Mouse (Mus musculus) neural tube, embryonic 15.5 days (tissue): ENCODE data around the gene Btbd8. TPM values are rescaled to one million over a fixed set of nuclear protein-coding genes. Genes with fewer than 3 reads are reported as not detected.
A peak's percentile ranks its signal among the peaks of the same experiment; 100 is the strongest.

Experiments
- ATAC-seq: fragments of 200-750 bp; cut with Nextera tagmentation; 2 replicates; pipeline ENCODE4 v1.8.0; 2017; ENCODE audit warnings: mild to moderate bottlenecking, moderate TSS enrichment, moderate library complexity; ENCODE audit not compliant: low FRiP score
- H3K27ac ChIP-seq: fragments of 300-500 bp; sonication (generic); replicated peaks from 2 replicates; pipeline ENCODE4 v1.5.1; 2015; ENCODE audit warnings: mild to moderate bottlenecking, inconsistent platforms
- H3K27me3 ChIP-seq: fragments of 300-500 bp; sonication (generic); replicated peaks from 2 replicates; pipeline ENCODE4 v1.6.1; 2015; ENCODE audit warnings: inconsistent platforms
- H3K36me3 ChIP-seq: fragments of 300-500 bp; sonication (generic); 2 replicates; pipeline ENCODE4 v1.6.1; 2015; ENCODE audit warnings: inconsistent platforms
- H3K4me1 ChIP-seq: fragments of 300-500 bp; sonication (generic); 2 replicates; pipeline ENCODE4 v1.6.1; 2015; ENCODE audit warnings: inconsistent platforms
- H3K4me2 ChIP-seq: fragments of 300-500 bp; sonication (generic); 2 replicates; pipeline ENCODE4 v1.6.1; 2015; ENCODE audit warnings: inconsistent platforms, mild to moderate bottlenecking, moderate library complexity
- H3K4me3 ChIP-seq: fragments of 300-500 bp; sonication (generic); replicated peaks from 2 replicates; pipeline ENCODE4 v1.5.1; 2015; ENCODE audit warnings: mild to moderate bottlenecking, inconsistent platforms
- H3K9ac ChIP-seq: fragments of 300-500 bp; sonication (generic); replicated peaks from 2 replicates; pipeline ENCODE4 v1.6.1; 2015; ENCODE audit warnings: mild to moderate bottlenecking, inconsistent platforms
- H3K9me3 ChIP-seq: fragments of 300-500 bp; sonication (generic); replicated peaks from 2 replicates; pipeline ENCODE4 v1.6.1; 2016; ENCODE audit warnings: inconsistent platforms
- WGBS: fragments of 180-500 bp; shearing (Covaris S2); methylation state at CpG from one replicate; pipeline ENCODE4 v1.1.7; 2015; ENCODE audit warnings: mixed read lengths; 5-methylcytosine and 5-hydroxymethylcytosine counted together
- polyA plus RNA-seq: library from polyadenylated mRNA; unstranded; fragments of >200 nt; fragmentation: Nextera tagmentation; extraction: Ambion mirVana; gene quantifications from 2 replicates; pipeline ENCODE4 v1.2.1, GENCODE M21; 2015

Gene Btbd8
- polyA plus RNA-seq, 1 experiment from 2014 or later: 19.5 TPM

DNA sequence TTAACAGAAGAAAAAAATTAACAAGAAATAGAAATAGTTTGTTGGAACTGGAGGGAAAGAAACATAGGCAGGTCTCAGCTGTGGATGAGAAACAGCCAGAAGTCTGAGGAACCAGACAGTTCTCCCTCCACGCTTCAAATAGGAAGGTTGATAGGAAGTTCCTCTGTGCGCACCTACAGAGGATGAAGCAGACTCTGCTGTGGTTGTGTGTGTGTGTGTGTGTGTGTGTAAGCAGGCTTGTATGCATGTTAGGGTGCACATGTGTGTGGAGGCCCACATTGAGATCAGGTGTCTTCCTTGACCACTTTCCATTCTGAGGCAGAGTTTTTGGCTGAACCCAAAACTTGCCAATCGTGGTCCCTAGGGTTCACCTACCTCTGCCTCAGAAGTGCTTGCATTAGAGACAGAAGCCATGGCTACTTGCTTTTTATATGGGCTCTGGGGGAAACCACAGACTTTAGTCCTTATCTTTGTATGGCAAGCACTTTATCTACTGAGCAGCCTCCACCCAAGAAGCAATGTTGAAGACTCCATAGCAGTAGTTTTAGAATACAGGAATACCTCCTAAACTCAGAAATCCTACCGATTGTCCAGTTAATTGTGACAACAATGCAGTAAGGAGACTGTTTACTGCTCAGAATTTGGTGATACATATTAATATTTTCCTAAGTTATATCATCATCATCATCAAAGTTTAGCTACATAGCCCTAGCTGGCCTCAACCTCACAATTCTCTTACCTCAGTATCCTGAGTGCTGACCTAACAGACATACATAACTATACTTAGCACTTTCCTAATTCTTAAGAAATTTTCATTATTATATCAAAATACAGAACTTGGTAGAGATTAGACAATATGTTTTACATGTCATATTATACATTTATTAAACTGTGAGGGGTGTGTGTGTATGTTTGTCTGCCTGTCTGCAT is 24.6 kb downstream of the Btbd8 start:
- no peak overlapping the region for H3K9ac ChIP-seq
- ATAC-seq: no peak
- H3K4me2 ChIP-seq: no peak overlapping the region
- 92% methylated on average over 4 of the region's 4 CpGs for whole genome bisulfite sequencing
- no peaks in the 10 kb centered on the region for H3K4me1 ChIP-seq
- H3K27me3 ChIP-seq: no peaks in the 10 kb centered on the region
- no peaks in the 10 kb centered on the region for H3K36me3 ChIP-seq
- no peak overlapping the region for H3K4me3 ChIP-seq
- no peak overlapping the region for H3K27ac ChIP-seq
- no peaks in the 10 kb centered on the region for H3K9me3 ChIP-seq

DNA sequence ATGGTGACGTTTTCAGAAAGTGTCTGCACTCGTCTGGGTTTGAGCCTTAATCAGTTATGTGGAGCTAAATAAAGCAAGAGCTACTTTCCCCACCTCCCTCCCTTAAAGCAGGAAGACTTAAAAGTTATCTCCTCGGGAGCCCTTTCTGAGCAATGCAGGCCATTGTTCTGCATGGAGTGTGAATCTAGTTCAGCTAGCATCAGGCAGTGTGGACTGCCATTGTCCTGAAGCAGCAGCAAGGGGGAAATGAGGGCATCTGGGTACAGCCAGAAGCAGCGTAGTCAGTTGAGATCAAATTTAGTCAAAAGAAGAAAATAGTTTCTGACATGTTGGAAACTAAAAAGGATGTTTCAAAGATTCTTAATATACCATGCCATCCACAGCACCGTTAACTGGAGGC is 28.7 kb downstream of the Btbd8 start:
- Histone ChIP-seq H3K4me1 (no peaks in the 10 kb centered on the region), H3K36me3 (peaks cover 6% of the 10 kb centered on the region; the same call in 1 of the 2 replicates), H3K4me3 (no peak overlapping the region), H3K27ac (no peak overlapping the region), H3K4me2 (no peak overlapping the region), H3K27me3 (no peaks in the 10 kb centered on the region), H3K9me3 (no peaks in the 10 kb centered on the region), H3K9ac (no peak overlapping the region)
- WGBS: 31% methylated on average over 5 of the region's 5 CpGs
- no peak for ATAC-seq

DNA sequence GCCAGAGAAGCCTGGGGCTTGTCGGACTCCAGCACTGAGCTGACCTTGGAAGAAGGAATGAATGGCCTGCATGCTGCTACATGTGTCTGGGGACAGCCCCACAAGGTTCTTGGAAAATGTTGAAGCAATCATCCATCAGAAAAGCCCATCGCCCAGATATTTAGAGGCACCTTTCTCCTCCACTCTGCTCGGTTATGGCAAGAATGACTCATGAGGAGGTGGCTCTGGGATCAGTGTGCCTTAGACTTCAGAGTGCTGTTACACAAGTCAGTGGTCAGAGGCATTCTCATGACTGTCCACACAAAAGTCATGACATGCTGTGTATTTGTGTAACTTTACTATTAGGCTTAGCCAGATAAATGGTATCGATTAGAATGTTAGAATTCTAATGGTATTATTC is 29.3 kb downstream of the Btbd8 start:
- H3K4me1 ChIP-seq: no peaks in the 10 kb centered on the region
- no peaks in the 10 kb centered on the region for H3K9me3 ChIP-seq
- WGBS: 85% methylated on average over 4 of the region's 4 CpGs
- no peak overlapping the region for H3K9ac ChIP-seq
- peaks cover 6% of the 10 kb centered on the region; the same call in 1 of the 2 replicates for H3K36me3 ChIP-seq
- H3K27ac ChIP-seq: no peak overlapping the region
- no peak for ATAC-seq
- H3K4me2 ChIP-seq: no peak overlapping the region
- no peaks in the 10 kb centered on the region for H3K27me3 ChIP-seq
- H3K4me3 ChIP-seq: no peak overlapping the region

GRCm38 (mm10) chr5:107470600-107471329 is 33.0 kb downstream of the Btbd8 start:
- no peak for ATAC-seq
- Histone ChIP-seq H3K4me1 (no peaks in the 10 kb centered on the region), H3K9me3 (no peaks in the 10 kb centered on the region), H3K27me3 (no peaks in the 10 kb centered on the region), H3K4me3 (no peak overlapping the region), H3K9ac (no peak overlapping the region), H3K36me3 (peaks cover 14% of the 10 kb centered on the region), H3K27ac (no peak overlapping the region), H3K4me2 (no peak overlapping the region)
- 71% methylated on average over 10 of the region's 10 CpGs for WGBS

- Histone ChIP-seq H3K9me3 (no peaks in the 10 kb centered on the region), H3K36me3 (peaks cover 3% of the 10 kb centered on the region), H3K9ac (no peak overlapping the region), H3K4me1 (no peaks in the 10 kb centered on the region), H3K4me3 (no peak overlapping the region), H3K27ac (no peak overlapping the region), H3K4me2 (no peak overlapping the region), H3K27me3 (no peaks in the 10 kb centered on the region)
- 96% methylated on average over 2 of the region's 2 CpGs for WGBS
- ATAC-seq: no peak
Observed at GRCm38 (mm10) chr5:107480194-107480593, 42.4 kb downstream of the Btbd8 start.

DNA sequence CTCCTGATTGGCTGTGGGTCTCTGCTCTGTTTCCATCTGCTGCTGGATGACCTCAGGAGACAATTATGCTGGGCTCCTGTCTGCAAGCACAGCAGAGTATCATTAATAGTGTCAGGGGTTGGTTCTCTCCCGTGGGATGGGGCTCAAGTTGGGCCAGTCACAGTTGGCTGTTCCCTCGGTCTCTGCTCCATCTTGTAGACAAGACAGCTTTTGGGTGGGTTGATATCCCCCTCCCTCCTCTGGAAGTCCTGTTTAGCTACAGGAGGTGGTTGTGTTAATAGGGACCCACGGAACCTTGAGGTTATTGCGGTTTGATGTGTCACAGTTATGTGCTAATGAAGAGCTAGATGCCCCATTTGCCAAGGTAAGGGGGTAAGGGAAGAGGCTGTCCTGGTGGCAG is 51.2 kb downstream of the Btbd8 start:
- Histone ChIP-seq H3K9ac (no peak overlapping the region), H3K27ac (no peak overlapping the region), H3K9me3 (no peaks in the 10 kb centered on the region), H3K4me2 (no peak overlapping the region), H3K36me3 (no peaks in the 10 kb centered on the region), H3K4me1 (no peaks in the 10 kb centered on the region), H3K27me3 (no peaks in the 10 kb centered on the region), H3K4me3 (no peak overlapping the region)
- 84% methylated on average over 4 of the region's 4 CpGs for WGBS
- ATAC-seq: no peak

- Histone ChIP-seq H3K27ac (no peak overlapping the region), H3K4me3 (no peak overlapping the region), H3K36me3 (no peaks in the 10 kb centered on the region), H3K27me3 (no peaks in the 10 kb centered on the region), H3K9ac (no peak overlapping the region), H3K4me1 (no peaks in the 10 kb centered on the region), H3K9me3 (no peaks in the 10 kb centered on the region), H3K4me2 (no peak overlapping the region)
- ATAC-seq: no peak
- WGBS: 82% methylated on average over 9 of the region's 9 CpGs
Observed at GRCm38 (mm10) chr5:107491036-107491435, 53.2 kb downstream of the Btbd8 start.

DNA sequence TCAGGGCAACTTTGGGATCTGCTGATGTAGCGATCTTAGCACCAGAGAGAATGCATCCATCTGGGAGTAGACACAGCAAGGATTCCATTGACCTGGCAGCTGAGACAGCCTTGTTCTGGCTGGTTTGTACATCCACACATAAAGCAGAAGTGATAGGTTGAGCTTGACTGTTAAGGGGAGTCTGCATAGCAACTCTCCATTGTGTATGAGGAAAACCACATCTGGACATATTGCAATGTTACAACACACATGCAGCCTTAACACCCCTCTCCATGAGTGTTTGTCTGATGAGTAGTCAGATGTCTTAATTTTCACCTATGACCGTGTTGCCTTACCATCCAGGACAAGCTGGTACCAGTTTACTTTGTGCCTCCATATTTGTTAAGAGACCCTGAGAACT is 54.7 kb downstream of the Btbd8 start:
- no peak for ATAC-seq
- no peak overlapping the region for H3K4me3 ChIP-seq
- H3K27ac ChIP-seq: no peak overlapping the region
- no peak overlapping the region for H3K9ac ChIP-seq
- no peak overlapping the region for H3K4me2 ChIP-seq
- no peaks in the 10 kb centered on the region for H3K36me3 ChIP-seq
- no peaks in the 10 kb centered on the region for H3K4me1 ChIP-seq
- no peaks in the 10 kb centered on the region for H3K9me3 ChIP-seq
- WGBS: 92% methylated on average over 2 of the region's 2 CpGs
- no peaks in the 10 kb centered on the region for H3K27me3 ChIP-seq

DNA sequence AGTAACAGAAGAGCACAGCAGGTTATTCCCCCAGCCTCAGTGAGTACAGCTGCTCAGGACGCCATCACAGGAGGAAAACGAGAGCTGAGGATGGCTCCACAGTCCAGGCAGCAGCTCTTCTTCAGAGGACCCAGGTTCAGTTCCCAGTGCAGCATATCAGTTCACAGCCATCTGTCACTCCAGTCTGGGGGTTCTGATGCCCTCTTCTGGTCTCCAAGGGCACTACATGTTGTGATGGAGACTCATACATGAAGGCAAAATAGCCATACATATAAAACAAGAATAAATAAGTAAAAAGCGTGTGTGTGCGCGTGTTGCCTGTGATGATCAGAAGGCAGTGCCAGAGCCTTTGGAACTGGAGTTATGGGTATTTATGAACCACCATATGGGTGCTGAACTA is 57.0 kb downstream of the Btbd8 start:
- ATAC-seq: no peak
- no peak overlapping the region for H3K4me3 ChIP-seq
- no peaks in the 10 kb centered on the region for H3K27me3 ChIP-seq
- H3K9me3 ChIP-seq: no peaks in the 10 kb centered on the region
- H3K27ac ChIP-seq: no peak overlapping the region
- H3K4me2 ChIP-seq: no peak overlapping the region
- H3K36me3 ChIP-seq: no peaks in the 10 kb centered on the region
- peaks cover 9% of the 10 kb centered on the region for H3K4me1 ChIP-seq
- H3K9ac ChIP-seq: no peak overlapping the region
- WGBS: 97% methylated on average over 5 of the region's 5 CpGs

DNA sequence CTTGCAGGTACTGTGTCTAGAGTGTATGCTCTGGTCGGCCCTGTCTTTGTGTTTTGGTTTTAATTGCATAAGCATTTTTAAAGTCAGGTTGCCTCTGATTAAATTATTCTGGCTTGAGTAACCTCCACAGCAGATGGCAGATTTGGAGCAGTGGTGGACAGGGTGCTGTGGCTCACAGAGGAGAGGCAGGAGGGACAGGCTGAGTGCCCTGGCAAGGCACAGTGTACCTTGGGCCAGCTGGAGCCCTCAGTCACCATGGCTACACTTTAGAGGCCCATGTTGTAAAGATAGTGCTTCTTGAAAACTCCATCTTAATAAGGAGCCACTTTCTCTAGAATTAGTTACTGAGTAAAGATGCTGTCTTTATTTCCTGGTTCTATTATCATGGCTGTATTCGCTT is 58.2 kb downstream of the Btbd8 start:
- Histone ChIP-seq H3K36me3 (no peaks in the 10 kb centered on the region), H3K27ac (no peak overlapping the region), H3K9ac (no peak overlapping the region), H3K4me2 (no peak overlapping the region), H3K4me3 (no peak overlapping the region), H3K9me3 (no peaks in the 10 kb centered on the region), H3K27me3 (no peaks in the 10 kb centered on the region), H3K4me1 (peaks cover 9% of the 10 kb centered on the region)
- ATAC-seq: no peak
- 89% methylated on average over 2 of the region's 2 CpGs for WGBS

DNA sequence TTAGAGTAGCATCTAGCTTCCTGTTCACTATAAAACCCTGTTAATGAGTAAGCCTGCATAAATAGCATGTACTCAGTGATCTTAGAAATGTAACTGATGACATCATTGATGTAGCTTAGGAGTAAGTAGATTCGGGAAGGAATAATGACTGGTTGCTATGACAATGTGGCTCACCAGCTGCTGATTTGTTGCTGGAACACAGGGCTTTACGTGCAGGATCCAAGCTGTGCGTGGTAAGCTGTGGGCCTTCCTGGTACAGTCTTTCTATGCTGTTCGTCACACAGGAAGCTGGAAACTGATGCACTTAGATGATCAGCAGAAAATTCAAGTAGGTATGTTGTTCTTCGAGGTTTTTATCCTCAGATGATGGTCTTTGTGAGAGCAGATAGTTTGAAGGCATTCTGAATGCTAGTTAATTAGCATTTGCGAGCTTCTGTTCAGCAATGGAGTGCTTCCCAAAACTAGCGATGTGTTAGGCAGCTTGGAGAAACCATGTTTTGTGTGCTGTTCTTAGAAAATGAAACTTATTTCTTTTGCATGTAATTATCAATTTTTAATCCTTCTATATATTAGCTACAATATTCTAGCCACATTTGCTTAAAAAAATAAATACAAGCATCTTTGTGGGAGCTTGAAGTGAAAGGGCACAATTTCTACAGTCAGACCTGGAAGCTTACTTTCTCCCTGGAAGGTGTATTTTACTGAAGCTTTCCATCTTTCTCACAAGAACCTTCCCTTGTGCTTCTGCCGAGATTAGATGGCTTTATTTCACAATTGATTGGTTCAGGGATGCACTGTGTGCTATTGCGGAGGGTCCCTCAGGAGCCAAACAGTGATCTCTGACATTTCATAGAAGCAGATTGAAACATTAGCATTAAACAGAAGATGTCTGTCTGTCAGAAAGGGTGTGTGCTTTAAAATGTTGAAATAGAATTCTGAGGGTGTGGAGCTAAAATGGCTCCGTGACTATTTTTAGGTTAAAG is 60.0 kb downstream of the Btbd8 start:
- Histone ChIP-seq H3K4me3 (peak overlapping the region; percentile 39), H3K27ac (peak overlapping the region; percentile 80), H3K9ac (peak overlapping the region; percentile 34; the same call in 1 of the 2 replicates), H3K27me3 (no peaks in the 10 kb centered on the region), H3K9me3 (no peaks in the 10 kb centered on the region), H3K36me3 (no peaks in the 10 kb centered on the region), H3K4me2 (peak overlapping the region; percentile 56), H3K4me1 (peaks cover 9% of the 10 kb centered on the region)
- WGBS: 29% methylated on average over 10 of the region's 10 CpGs
- ATAC-seq: peak; percentile 94
